Mouse (Mus musculus) embryonic facial prominence, embryonic 11.5 days (tissue): Measurements from ENCODE around the gene Abca14. TPM values are rescaled to one million over a fixed set of nuclear protein-coding genes. Genes with fewer than 3 reads are reported as not detected.

Experiments
- ATAC-seq: fragments of 200-750 bp; cut with Nextera tagmentation; replicated peaks from 2 replicates; pipeline ENCODE4 v1.8.0; 2017; ENCODE audit warnings: low read depth; ENCODE audit not compliant: insufficient number of reproducible peaks, low FRiP score, low TSS enrichment
- DNase-seq: peaks from one replicate; pipeline ENCODE4 v3.0.0-alpha.2; 2015; ENCODE audit warnings: low spot score
- H3K27ac ChIP-seq: fragments of 300-500 bp; sonication (generic); replicated peaks from 2 replicates; pipeline ENCODE4 v1.5.1; 2014; ENCODE audit warnings: mild to moderate bottlenecking, low read depth, low read length, control low read depth
- H3K27me3 ChIP-seq: fragments of 300-500 bp; sonication (generic); 2 replicates; pipeline ENCODE4 v1.6.1; 2014; ENCODE audit warnings: mild to moderate bottlenecking, low read length, moderate library complexity, mixed read lengths; ENCODE audit not compliant: control insufficient read depth, insufficient read depth
- H3K36me3 ChIP-seq: fragments of 300-500 bp; sonication (generic); replicated peaks from 2 replicates; pipeline ENCODE4 v1.6.1; 2014; ENCODE audit warnings: low read depth, mild to moderate bottlenecking, low read length, moderate library complexity, mixed read lengths; ENCODE audit not compliant: control insufficient read depth, insufficient read depth
- H3K4me1 ChIP-seq: fragments of 300-500 bp; sonication (generic); 2 replicates; pipeline ENCODE4 v1.6.1; 2014; ENCODE audit warnings: low read length, mixed read lengths; ENCODE audit not compliant: control insufficient read depth, insufficient read depth
- H3K4me2 ChIP-seq: fragments of 300-500 bp; sonication (generic); 2 replicates; pipeline ENCODE4 v1.6.1; 2014; ENCODE audit warnings: low read depth, mild to moderate bottlenecking, control low read depth, low read length, moderate library complexity
- H3K4me3 ChIP-seq: fragments of 300-500 bp; sonication (generic); 2 replicates; pipeline ENCODE4 v1.5.1; 2014; ENCODE audit warnings: low read depth, low read length, control low read depth
- H3K9ac ChIP-seq: fragments of 300-500 bp; sonication (generic); replicated peaks from 2 replicates; pipeline ENCODE4 v1.6.1; 2014; ENCODE audit warnings: mild to moderate bottlenecking, control low read depth, low read length
- H3K9me3 ChIP-seq: fragments of 300-500 bp; sonication (generic); replicated peaks from 2 replicates; pipeline ENCODE4 v1.6.1; 2016; ENCODE audit warnings: mild to moderate bottlenecking, low read length, inconsistent platforms, mixed read lengths; ENCODE audit not compliant: control insufficient read depth
- WGBS: fragments of 180-500 bp; shearing (Covaris S2); extraction: QIAGEN DNeasy Blood & Tissue Kit; methylation state at CpG from one replicate; pipeline ENCODE4 v1.1.7; 2014; 5-methylcytosine and 5-hydroxymethylcytosine counted together
- polyA plus RNA-seq: library from polyadenylated mRNA; unstranded; fragments of >200 nt; fragmentation: Nextera tagmentation; extraction: Ambion mirVana; gene quantifications from 2 replicates; pipeline ENCODE4 v1.2.1, GENCODE M21; 2014

Abca14 gene
- polyA plus RNA-seq, 1 experiment from 2014 or later = not detected

GRCm38 (mm10) chr7:120174723-120175504 lies 28.8 kb upstream of the Abca14 start:
- 77% methylated on average over 11 of the region's 11 CpGs for WGBS
- no peaks in the 10 kb centered on the region for H3K36me3 ChIP-seq
- no peaks in the 10 kb centered on the region for H3K27me3 ChIP-seq
- no peak for DNase-seq
- H3K4me2 ChIP-seq = no peak overlapping the region
- no peak for ATAC-seq
- H3K9ac ChIP-seq = no peak overlapping the region
- H3K9me3 ChIP-seq = no peaks in the 10 kb centered on the region
- H3K27ac ChIP-seq = no peak overlapping the region
- no peaks in the 10 kb centered on the region for H3K4me1 ChIP-seq
- H3K4me3 ChIP-seq = no peak overlapping the region

- Histone ChIP-seq H3K4me1 (no peaks in the 10 kb centered on the region), H3K4me3 (no peak overlapping the region), H3K27ac (no peak overlapping the region), H3K36me3 (no peaks in the 10 kb centered on the region), H3K4me2 (no peak overlapping the region), H3K27me3 (no peaks in the 10 kb centered on the region), H3K9ac (no peak overlapping the region), H3K9me3 (no peaks in the 10 kb centered on the region)
- ATAC-seq (no peak), DNase-seq (no peak)
- 83% methylated on average over 3 of the region's 3 CpGs for WGBS
Observed at GRCm38 (mm10) chr7:120177611-120178010, 26.1 kb upstream of the Abca14 start.

GRCm38 (mm10) chr7:120178935-120179334 lies 24.8 kb upstream of the Abca14 start:
- Histone ChIP-seq H3K36me3 (no peaks in the 10 kb centered on the region), H3K4me3 (no peak overlapping the region), H3K27ac (no peak overlapping the region), H3K4me1 (no peaks in the 10 kb centered on the region), H3K9me3 (no peaks in the 10 kb centered on the region), H3K9ac (no peak overlapping the region), H3K27me3 (no peaks in the 10 kb centered on the region), H3K4me2 (no peak overlapping the region)
- DNase-seq = no peak
- WGBS = 32% methylated on average over 2 of the region's 2 CpGs
- no peak for ATAC-seq

GRCm38 (mm10) chr7:120180547-120180946 lies 23.2 kb upstream of the Abca14 start:
- DNase-seq (no peak), ATAC-seq (no peak)
- 85% methylated on average over 5 of the region's 5 CpGs for WGBS
- Histone ChIP-seq H3K9ac (no peak overlapping the region), H3K9me3 (no peaks in the 10 kb centered on the region), H3K27me3 (no peaks in the 10 kb centered on the region), H3K4me3 (no peak overlapping the region), H3K27ac (no peak overlapping the region), H3K4me1 (no peaks in the 10 kb centered on the region), H3K4me2 (no peak overlapping the region), H3K36me3 (no peaks in the 10 kb centered on the region)

GRCm38 (mm10) chr7:120181401-120182230 lies 22.1 kb upstream of the Abca14 start:
- no peak for ATAC-seq
- 92% methylated on average over 4 of the region's 4 CpGs for WGBS

GRCm38 (mm10) chr7:120182891-120183290 lies 20.9 kb upstream of the Abca14 start:
- Histone ChIP-seq H3K9me3 (no peaks in the 10 kb centered on the region), H3K4me3 (no peak overlapping the region), H3K27me3 (no peaks in the 10 kb centered on the region), H3K27ac (no peak overlapping the region), H3K36me3 (no peaks in the 10 kb centered on the region), H3K4me2 (no peak overlapping the region), H3K9ac (no peak overlapping the region), H3K4me1 (no peaks in the 10 kb centered on the region)
- DNase-seq (no peak), ATAC-seq (no peak)

More at GRCm38 (mm10) chr7:120181401-120182230, 22.1 kb upstream of the Abca14 start:
- Histone ChIP-seq H3K4me1 (no peaks in the 10 kb centered on the region), H3K9me3 (no peaks in the 10 kb centered on the region), H3K27me3 (no peaks in the 10 kb centered on the region), H3K4me2 (no peak overlapping the region), H3K9ac (no peak overlapping the region), H3K4me3 (no peak overlapping the region), H3K27ac (no peak overlapping the region), H3K36me3 (no peaks in the 10 kb centered on the region)
- DNase-seq = no peak

GRCm38 (mm10) chr7:120188946-120189345 lies 14.8 kb upstream of the Abca14 start:
- H3K4me2 ChIP-seq = no peak overlapping the region
- H3K27me3 ChIP-seq = no peaks in the 10 kb centered on the region
- H3K36me3 ChIP-seq = no peaks in the 10 kb centered on the region
- no peak for DNase-seq
- H3K27ac ChIP-seq = no peak overlapping the region
- 89% methylated on average over 5 of the region's 5 CpGs for WGBS
- no peaks in the 10 kb centered on the region for H3K4me1 ChIP-seq
- ATAC-seq = 0 out of 2 replicates have a peak, but pooled peaks have one; percentile 11
- no peaks in the 10 kb centered on the region for H3K9me3 ChIP-seq
- H3K9ac ChIP-seq = no peak overlapping the region
- H3K4me3 ChIP-seq = no peak overlapping the region
